Mouse (Mus musculus) cortical plate, adult 2 months (tissue): ENCODE data around the gene Tax1bp1.

Experiments
- CTCF ChIP-seq: fragments of 200-500 bp; IDR thresholded peaks from 2 replicates; pipeline ENCODE4 v1.5.1; 2011; ENCODE audit warnings: mild to moderate bottlenecking, control low read depth, low read length; ENCODE audit not compliant: insufficient read depth; ENCODE audit errors: extremely low read depth
- POLR2A ChIP-seq: fragments of 200-500 bp; IDR thresholded peaks from 2 replicates; pipeline ENCODE4 v1.6.1; 2011; ENCODE audit warnings: mild to moderate bottlenecking, low read length, control low read depth; ENCODE audit not compliant: insufficient read depth; ENCODE audit errors: extremely low read depth

DNA sequence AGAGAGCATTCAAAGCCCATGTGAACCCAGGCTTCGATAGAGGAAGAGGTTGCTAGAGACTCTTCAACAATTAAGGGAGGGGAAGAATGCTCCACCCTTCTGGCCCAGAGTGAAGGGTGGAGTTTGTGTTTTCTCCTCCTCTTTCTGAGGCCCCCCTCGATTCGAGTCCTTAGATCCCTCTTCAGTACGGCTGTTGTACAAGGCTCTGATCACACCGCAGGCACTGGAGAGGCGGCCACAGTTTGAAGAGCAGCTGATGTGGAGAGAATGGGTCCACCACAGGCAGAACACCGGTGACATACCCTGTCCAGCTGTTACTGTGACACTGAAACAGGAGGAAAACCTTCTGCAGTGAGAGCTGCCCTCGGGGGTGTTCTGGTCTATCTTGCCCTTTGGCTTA is 62.4 kb downstream of the Tax1bp1 start:
- TF ChIP-seq CTCF (no peak), POLR2A (no peak)
